Mouse (Mus musculus) liver, embryonic 14.5 days (tissue): Measurements from ENCODE around the gene Sec14l4.

ENCODE experiments used
- CTCF ChIP-seq: IDR thresholded peaks from 2 replicates; pipeline ENCODE4 v1.5.1; 2016; ENCODE audit warnings: antibody characterized with exemption, low read depth, control low read depth
- EP300 ChIP-seq: IDR thresholded peaks from 2 replicates; pipeline ENCODE4 v1.6.1; 2016; ENCODE audit warnings: antibody characterized with exemption, low read depth

DNA sequence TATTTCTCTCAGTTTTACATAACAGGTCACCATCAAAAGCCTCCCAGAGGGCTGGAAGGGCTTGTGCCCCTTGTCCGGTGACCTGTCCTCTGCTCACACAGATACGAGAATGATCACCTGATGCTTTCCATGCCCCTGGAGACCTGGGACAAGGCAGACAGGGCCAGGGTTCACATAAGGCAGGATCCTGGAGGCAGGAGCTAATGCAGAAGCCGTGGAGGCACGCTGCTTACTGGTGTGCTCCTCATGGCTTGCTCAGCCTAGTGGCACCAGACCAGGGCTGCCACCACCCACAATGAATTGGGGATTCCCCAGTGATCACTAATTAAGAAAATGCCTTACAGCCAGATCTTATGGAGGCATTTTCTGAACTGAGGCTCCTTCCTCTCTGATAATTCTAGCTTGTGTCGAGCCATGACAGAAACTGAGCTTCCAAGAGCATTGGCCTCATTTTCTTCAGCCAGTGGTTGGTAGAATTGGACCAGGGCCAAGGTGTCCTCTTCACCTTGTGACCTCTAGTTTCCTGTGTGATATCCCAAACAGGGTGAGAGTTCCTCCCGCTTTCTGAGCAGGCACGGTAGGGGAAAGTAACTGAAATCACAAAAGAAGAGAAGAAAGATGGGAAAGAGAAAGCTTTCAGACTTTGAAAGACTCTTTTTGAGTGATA lies 47.1 kb downstream of the Sec14l4 start:
- TF ChIP-seq EP300: no peak
- no peak for TF ChIP-seq CTCF
